Comparison of ENCODE assay signal across 7 mouse cellular contexts in genomic region chr15:84312878-84313565, GRCm38 (mm10). TPM values are rescaled to one million over a fixed set of nuclear protein-coding genes. Genes with fewer than 3 reads are reported as not detected.
A peak's percentile ranks its signal among the peaks of the same experiment; 100 is the strongest.
DNase-seq lines count a peak whose midpoint lies in the region; ATAC-seq and TF ChIP-seq lines count a peak whose summit lies in the region.

No protein-coding gene starts in this region.

- peak overlapping the region; percentile 85 for H3K4me2 ChIP-seq in CH12.LX (ENCODE audit: insufficient read depth, low read depth, poor library complexity, severe bottlenecking)
- no peak overlapping the region for H3K4me2 ChIP-seq in limb, embryonic 15.5 days

- no peak overlapping the region for H3K27ac ChIP-seq in kidney, adult 2 months (ENCODE audit: insufficient read depth, low read depth, low read length)
- peak overlapping the region; percentile 72 for H3K27ac ChIP-seq in CH12.LX (ENCODE audit: insufficient read depth, low read depth)
- H3K27ac ChIP-seq in limb, embryonic 15.5 days, result peak overlapping the region; percentile 62

- no peak; the same call in 1 of the 2 replicates for TF ChIP-seq EP300 in CH12.LX (IDR thresholded peaks at IDR 0.05; ENCODE audit: low read length)

- no peaks in the 10 kb centered on the region for H3K4me1 ChIP-seq in kidney, adult 2 months (ENCODE audit: control insufficient read depth, insufficient read depth, low read length)
- peaks cover 27 to 37% of the 10 kb centered on the region in 2 experiments for H3K4me1 ChIP-seq in CH12.LX (ENCODE audit: control insufficient read depth in 1 of 2, insufficient read depth in 2 of 2)
- H3K4me1 ChIP-seq in limb, embryonic 15.5 days, result peaks cover 37% of the 10 kb centered on the region

- peaks cover 3% of the 10 kb centered on the region for H3K9me3 ChIP-seq in CH12.LX (replicated peaks; ENCODE audit: low read length)
- H3K9me3 ChIP-seq in limb, embryonic 15.5 days, result no peaks in the 10 kb centered on the region

- WGBS in kidney, adult 2 months, result 52% methylated on average over 10 of the region's 10 CpGs
- WGBS in limb, embryonic 15.5 days, result 46% methylated on average over 9 of the region's 10 CpGs

- H3K36me3 ChIP-seq in kidney, adult 2 months (ENCODE audit: control insufficient read depth, insufficient read depth, low read length), result no peaks in the 10 kb centered on the region
- H3K36me3 ChIP-seq in CH12.LX (replicated peaks in 1 of 2; ENCODE audit: control insufficient read depth in 1 of 2, insufficient read depth in 1 of 2, low read length in 1 of 2), result no peaks in the 10 kb centered on the region
- H3K36me3 ChIP-seq in limb, embryonic 15.5 days, result no peaks in the 10 kb centered on the region

- no peak for TF ChIP-seq CTCF in kidney, adult 2 months (conservative IDR thresholded peaks at IDR 0.05; ENCODE audit: insufficient read depth, insufficient read length, low read depth, low read length)
- TF ChIP-seq CTCF in CH12.LX (conservative IDR thresholded peaks at IDR 0.05 in 1 of 2, IDR thresholded peaks at IDR 0.05 in 1 of 2; ENCODE audit: low read depth in 2 of 2, low read length in 2 of 2), result no peak

- no peaks in the 10 kb centered on the region for H3K27me3 ChIP-seq in kidney, adult 2 months (replicated peaks; ENCODE audit: control insufficient read depth, insufficient read depth, low read length)
- H3K27me3 ChIP-seq in CH12.LX (replicated peaks), result no peaks in the 10 kb centered on the region
- H3K27me3 ChIP-seq in limb, embryonic 15.5 days, result no peaks in the 10 kb centered on the region

- in situ Hi-C loops in CH12.LX (cut with MboI; ENCODE audit: low pct_ligation_motif_present, low pct_unique_long_range_greater_than_20kb, low sequenced_read_pairs), result no loop called here

- dilution Hi-C loops in CH12.LX (cut with MboI; ENCODE audit: extremely low pct_ligation_motif_present, extremely low pct_unique_long_range_greater_than_20kb, low sequenced_read_pairs), result no loop called here

- DNase-seq in kidney, adult 2 months, result peak; percentile 15
- no peak for DNase-seq in kidney, adult 8-10 months
- DNase-seq in A20 (ENCODE audit: low read depth, low spot score) (peak; percentile 84), CH12.LX (ENCODE audit: extremely low read depth) (peak; percentile 70)
- DNase-seq in ovary, adult 18-20 months (ENCODE audit: low spot score), result no peak
- no peak for DNase-seq in cerebellum, postnatal 4 days (ENCODE audit: low spot score in 2 of 2)

- peak; percentile 57; the same call in 1 of the 2 replicates for ATAC-seq in limb, embryonic 15.5 days (ENCODE audit: insufficient number of reproducible peaks, low FRiP score, low TSS enrichment, low read depth)

- TF ChIP-seq POLR2A in kidney, adult 2 months (IDR thresholded peaks at IDR 0.05; ENCODE audit: low read depth, low read length), result no peak
- TF ChIP-seq POLR2A in CH12.LX (IDR thresholded peaks at IDR 0.05; ENCODE audit: low read depth, low read length), result no peak

- H3K9ac ChIP-seq in CH12.LX (ENCODE audit: insufficient read depth, low read depth), result peak overlapping the region; percentile 29; the same call in 1 of the 2 replicates
- H3K9ac ChIP-seq in limb, embryonic 15.5 days, result no peak overlapping the region

- TF ChIP-seq RAD21 in CH12.LX (IDR thresholded peaks at IDR 0.05; ENCODE audit: low read depth, low read length), result no peak

- no peaks in the 10 kb centered on the region for H3K79me2 ChIP-seq in CH12.LX (replicated peaks; ENCODE audit: control insufficient read depth, extremely low read depth, insufficient read depth, poor library complexity, severe bottlenecking)

- no peak overlapping the region for H3K4me3 ChIP-seq in kidney, adult 2 months (ENCODE audit: insufficient read depth, low read depth, low read length)
- H3K4me3 ChIP-seq in CH12.LX (replicated peaks in 1 of 3; ENCODE audit: low read depth in 2 of 3, low read length in 2 of 3, poor library complexity in 1 of 3), result peak overlapping the region in 2 of 3 experiments; percentile 7 to 37
- H3K4me3 ChIP-seq in limb, embryonic 15.5 days, result no peak overlapping the region

TF ChIP-seq in CH12.LX, 34 proteins besides CTCF, POLR2A, EP300 and RAD21:
- TF ChIP-seq MAX (IDR thresholded peaks at IDR 0.05; ENCODE audit: low read length) (no peak), CHD2 (IDR thresholded peaks at IDR 0.05; ENCODE audit: low read length) (peak; percentile 81), MEF2A (IDR thresholded peaks at IDR 0.05; ENCODE audit: borderline replicate concordance, low read depth, low read length) (peak; percentile 9; the same call in 1 of the 2 replicates), IRF4 (IDR thresholded peaks at IDR 0.05; ENCODE audit: low read depth, low read length) (peak; percentile 56; the same call in 1 of the 2 replicates), TCF12 (IDR thresholded peaks at IDR 0.05; ENCODE audit: low read depth, low read length) (peak; percentile 51), ZC3H11A (IDR thresholded peaks at IDR 0.05; ENCODE audit: low read depth, low read length) (no peak), ZMIZ1 (IDR thresholded peaks at IDR 0.05; ENCODE audit: low read depth, low read length) (peak; percentile 28; the same call in 1 of the 2 replicates), ETS1 (conservative IDR thresholded peaks at IDR 0.05; ENCODE audit: low read depth, low read length) (no peak), JUN (IDR thresholded peaks at IDR 0.05; ENCODE audit: insufficient read depth, low read depth, low read length) (no peak), MAFK (IDR thresholded peaks at IDR 0.05; ENCODE audit: insufficient replicate concordance, low read length) (no peak), E2F4 (IDR thresholded peaks at IDR 0.05; ENCODE audit: insufficient replicate concordance, low read depth, low read length) (no peak)
TF ChIP-seq in CH12.LX: peak in this region for 5.

RNA-seq across cellular contexts. Expression of gene Parvg, which starts 10.8 kb away (rescaled TPM):
- 1.5 and 4.5 TPM in 2 replicates for polyA plus RNA-seq in kidney, adult 2 months (2012; rRNA removed)
- total RNA-seq in CH12.LX (2012; rRNA removed) (71.0 and 93.7 TPM in 2 replicates), CH12.LX (2014; rRNA removed) (96.0 and 98.3 TPM in 2 replicates)
- 131 and 140 TPM in 2 replicates for polyA plus RNA-seq in CH12.LX (2012; ENCODE audit: insufficient read length, low read depth)
- polyA plus RNA-seq in limb, embryonic 15.5 days (2015; fragmentation: Nextera tagmentation; extraction: Ambion mirVana), result 3.7 and 4.3 TPM in 2 replicates

Comparison
In these comparisons a context has a peak if more than half of its experiments do, and no peak if none do; other contexts are left out.
1. DNase-seq: peak in kidney, adult 2 months (single experiment), A20 (single experiment) and CH12.LX (single experiment); none in kidney, adult 8-10 months (0 of 2), ovary, adult 18-20 months (single experiment) and cerebellum, postnatal 4 days (0 of 2).
2. H3K4me3 ChIP-seq: peak in CH12.LX (2 of 3); none in kidney, adult 2 months (single experiment) and limb, embryonic 15.5 days (single experiment).
3. RNA of gene Parvg, which starts 10.8 kb away (polyA plus RNA-seq): 131 to 140 TPM in CH12.LX; 1.5 to 4.5 TPM in kidney, adult 2 months and 3.7 to 4.3 TPM in limb, embryonic 15.5 days; every median in the first group is over 10 times any median in the second.